Mouse (Mus musculus) lung, embryonic 14.5 days (tissue): ENCODE measurements around the gene Sap30l. TPM values are rescaled to one million over a fixed set of nuclear protein-coding genes. Genes with fewer than 3 reads are reported as not detected.

Source experiments
- ATAC-seq: fragments of 200-750 bp; cut with Nextera tagmentation; 2 replicates; pipeline ENCODE4 v1.8.0; 2017; ENCODE audit warnings: mild to moderate bottlenecking, moderate TSS enrichment, moderate library complexity; ENCODE audit not compliant: insufficient read depth
- DNase-seq: peaks from one replicate; pipeline ENCODE4 v3.0.0-alpha.2; 2015
- H3K27ac ChIP-seq: fragments of 300-500 bp; sonication (generic); 2 replicates; pipeline ENCODE4 v1.5.1; 2014; ENCODE audit warnings: low read depth, mild to moderate bottlenecking, moderate library complexity
- H3K27me3 ChIP-seq: fragments of 300-500 bp; sonication (generic); 2 replicates; pipeline ENCODE4 v1.6.1; 2014; ENCODE audit warnings: low read length, control low read depth; ENCODE audit not compliant: insufficient read depth
- H3K36me3 ChIP-seq: fragments of 300-500 bp; sonication (generic); 2 replicates; pipeline ENCODE4 v1.6.1; 2014; ENCODE audit warnings: control low read depth; ENCODE audit not compliant: insufficient read depth
- H3K4me1 ChIP-seq: fragments of 300-500 bp; sonication (generic); 2 replicates; pipeline ENCODE4 v1.6.1; 2014; ENCODE audit warnings: antibody characterized with exemption, control low read depth; ENCODE audit not compliant: insufficient read depth
- H3K4me2 ChIP-seq: fragments of 300-500 bp; sonication (generic); 2 replicates; pipeline ENCODE4 v1.6.1; 2014; ENCODE audit warnings: mild to moderate bottlenecking
- H3K4me3 ChIP-seq: fragments of 300-500 bp; sonication (generic); 2 replicates; pipeline ENCODE4 v1.5.1; 2014; ENCODE audit warnings: low read depth, low read length
- H3K9ac ChIP-seq: fragments of 300-500 bp; sonication (generic); 2 replicates; pipeline ENCODE4 v1.6.1; 2014
- H3K9me3 ChIP-seq: fragments of 300-500 bp; sonication (generic); 2 replicates; pipeline ENCODE4 v1.6.1; 2016; ENCODE audit warnings: low read depth, low read length, control low read depth
- CTCF ChIP-seq: IDR thresholded peaks from 2 replicates; pipeline ENCODE4 v1.5.1; 2016; ENCODE audit warnings: antibody characterized with exemption, low read depth
- WGBS: fragments of 180-500 bp; shearing (Covaris S2); extraction: QIAGEN DNeasy Blood & Tissue Kit; methylation state at CpG from one replicate; pipeline ENCODE4 v1.1.7; 2014; 5-methylcytosine and 5-hydroxymethylcytosine counted together
- polyA plus RNA-seq: library from polyadenylated mRNA; unstranded; fragments of >200 nt; fragmentation: Nextera tagmentation; extraction: Ambion mirVana; gene quantifications from 2 replicates; pipeline ENCODE4 v1.2.1, GENCODE M21; 2014

Gene Sap30l
- polyA plus RNA-seq, 1 experiment from 2014 or later, result 16.7 TPM

DNA sequence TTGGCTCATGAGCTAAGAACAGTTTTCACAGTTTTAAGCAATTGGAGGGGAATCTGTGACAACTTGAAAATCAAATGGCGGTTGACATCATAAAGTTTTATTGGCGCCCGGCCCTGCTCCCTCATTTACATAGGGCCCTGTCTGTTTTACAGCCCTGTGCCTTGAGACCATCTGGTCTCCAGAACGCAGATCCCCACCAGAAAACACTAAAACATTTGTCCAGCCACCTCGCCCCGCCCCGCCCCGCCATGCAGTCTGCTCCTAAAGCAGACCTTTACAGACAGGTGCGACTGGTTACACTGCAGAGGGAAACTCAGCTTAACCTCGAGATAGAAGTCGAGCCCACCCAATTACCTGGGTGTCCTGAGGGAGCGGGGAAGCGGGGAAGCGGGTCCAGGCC is 21.6 kb upstream of the Sap30l start:
- no peak overlapping the region for H3K4me3 ChIP-seq
- DNase-seq, result no peak
- no peak for TF ChIP-seq CTCF
- no peaks in the 10 kb centered on the region for H3K4me1 ChIP-seq
- H3K4me2 ChIP-seq, result no peak overlapping the region
- no peaks in the 10 kb centered on the region for H3K9me3 ChIP-seq
- H3K9ac ChIP-seq, result no peak overlapping the region
- H3K27ac ChIP-seq, result no peak overlapping the region
- no peak for ATAC-seq
- no peaks in the 10 kb centered on the region for H3K27me3 ChIP-seq
- WGBS, result 85% methylated on average over 14 of the region's 14 CpGs
- no peaks in the 10 kb centered on the region for H3K36me3 ChIP-seq

DNA sequence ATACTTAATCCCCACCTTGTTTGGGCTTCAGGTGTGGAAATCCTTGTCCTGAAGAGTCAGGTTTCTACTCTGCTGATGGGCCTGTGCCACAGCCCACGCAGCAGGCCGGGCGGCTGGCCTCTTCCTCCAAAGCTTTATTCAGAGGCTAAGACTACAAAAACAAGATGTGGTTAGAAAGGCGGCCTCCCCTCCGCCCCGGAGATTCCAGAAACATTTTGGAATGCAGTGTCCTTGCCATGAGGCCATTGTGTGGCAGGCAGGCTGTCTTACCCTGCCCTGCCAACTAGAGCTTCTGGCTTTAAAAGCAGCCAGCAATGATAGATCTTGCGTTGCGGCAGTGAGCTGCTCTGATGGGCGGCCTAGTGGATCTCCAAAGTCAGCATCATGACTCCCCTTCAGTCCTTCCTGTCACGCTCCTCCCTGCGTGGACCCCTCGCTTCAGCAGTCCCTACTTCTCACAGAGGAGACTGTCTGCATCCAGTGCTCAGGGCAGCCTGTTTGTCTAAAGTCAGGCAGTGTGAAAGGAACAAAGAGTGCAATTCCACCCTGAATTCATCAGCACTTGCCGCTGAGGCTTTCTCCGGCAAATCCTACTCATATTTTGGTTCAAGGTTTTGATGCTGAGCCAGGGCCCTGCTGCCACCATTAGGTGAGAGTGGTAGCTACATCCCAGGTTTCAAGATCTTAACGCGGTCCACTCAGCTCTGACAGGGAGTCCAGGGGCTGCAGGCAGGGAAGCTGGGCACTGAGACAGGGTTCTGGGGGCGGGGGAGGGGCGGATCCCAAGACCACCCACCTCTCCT is 14.6 kb upstream of the Sap30l start:
- ATAC-seq, result no peak
- H3K9ac ChIP-seq, result no peak overlapping the region

DNA sequence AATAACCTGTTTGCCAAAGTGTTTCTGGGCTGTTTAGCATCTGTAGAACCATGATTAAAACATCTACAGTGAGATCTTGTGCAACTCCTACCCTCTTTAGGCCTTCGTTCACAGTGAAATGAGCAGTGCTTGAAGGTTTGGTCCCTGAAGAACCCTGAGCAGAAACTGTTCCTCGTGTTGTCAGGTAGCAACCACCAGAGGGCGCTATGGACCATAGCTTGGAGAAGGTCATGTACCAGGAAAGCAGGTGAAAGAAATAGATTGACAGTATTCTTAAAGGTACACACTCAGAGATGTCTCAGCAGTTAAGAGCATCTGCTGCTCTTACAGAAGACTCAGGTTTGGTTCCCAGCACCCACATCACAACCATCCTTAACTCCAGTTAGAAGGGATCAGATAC is 13.5 kb upstream of the Sap30l start:
- 35% methylated on average over 3 of the region's 3 CpGs for WGBS
- Histone ChIP-seq H3K4me1 (no peaks in the 10 kb centered on the region), H3K4me2 (no peak overlapping the region), H3K27me3 (no peaks in the 10 kb centered on the region), H3K36me3 (no peaks in the 10 kb centered on the region), H3K9me3 (no peaks in the 10 kb centered on the region), H3K9ac (no peak overlapping the region), H3K4me3 (no peak overlapping the region), H3K27ac (no peak overlapping the region)
- peak; percentile 71 for TF ChIP-seq CTCF
- ATAC-seq, result no peak
- DNase-seq, result peak; percentile 51

More for the DNA sequence above, 14.6 kb upstream of the Sap30l start:
- peak; percentile 24; the same call in 1 of the 2 replicates for TF ChIP-seq CTCF
- H3K36me3 ChIP-seq, result no peaks in the 10 kb centered on the region
- H3K4me1 ChIP-seq, result no peaks in the 10 kb centered on the region
- no peaks in the 10 kb centered on the region for H3K27me3 ChIP-seq
- WGBS, result 48% methylated on average over 18 of the region's 18 CpGs
- no peaks in the 10 kb centered on the region for H3K9me3 ChIP-seq
- no peak overlapping the region for H3K4me2 ChIP-seq
- no peak overlapping the region for H3K27ac ChIP-seq
- H3K4me3 ChIP-seq, result no peak overlapping the region
- peak; percentile 38 for DNase-seq

DNA sequence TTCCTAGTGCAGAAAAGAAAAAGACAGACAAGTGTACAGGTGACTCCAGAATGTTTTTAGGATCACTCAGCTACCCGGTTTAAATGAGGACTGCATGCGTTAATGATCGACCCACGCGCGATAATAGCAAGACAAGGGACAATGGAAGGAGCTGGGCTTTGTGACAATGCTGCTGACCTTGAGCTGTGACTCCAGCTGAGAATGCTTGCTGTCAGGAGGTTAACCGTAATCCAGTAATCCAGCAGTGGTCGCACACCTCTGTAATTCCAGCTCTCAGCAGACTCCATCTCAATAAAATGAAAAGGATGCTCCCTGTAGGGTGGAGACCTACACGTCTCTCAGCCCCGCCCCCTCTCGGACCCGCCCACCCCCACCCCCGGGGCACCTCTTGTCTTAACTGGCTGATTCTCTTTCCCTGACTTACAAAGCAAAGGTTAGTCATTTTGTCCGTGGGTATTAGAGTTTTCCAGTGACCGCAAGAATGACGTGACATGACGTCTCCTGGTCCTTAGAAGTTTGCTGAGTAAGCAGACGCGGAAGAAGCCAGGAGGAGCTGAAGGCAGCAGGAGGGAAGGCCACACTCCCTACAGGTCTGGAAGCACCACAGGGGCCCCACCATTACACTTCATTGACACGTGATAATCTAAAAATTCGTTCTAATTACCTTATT is 10.4 kb upstream of the Sap30l start:
- 32% methylated on average over 21 of the region's 21 CpGs for WGBS

GRCm38 (mm10) chr11:57795086-57795485 is 6.4 kb upstream of the Sap30l start:
- H3K27ac ChIP-seq, result no peak overlapping the region

More for the DNA sequence above, 10.4 kb upstream of the Sap30l start:
- Histone ChIP-seq H3K27me3 (no peaks in the 10 kb centered on the region), H3K36me3 (no peaks in the 10 kb centered on the region), H3K4me3 (no peak overlapping the region), H3K4me1 (no peaks in the 10 kb centered on the region), H3K27ac (no peak overlapping the region), H3K9ac (no peak overlapping the region), H3K4me2 (0 out of 2 replicates have a peak overlapping the region, but pooled peaks have one; percentile 4), H3K9me3 (no peaks in the 10 kb centered on the region)
- ATAC-seq, result no peak
- DNase-seq, result no peak
- TF ChIP-seq CTCF, result no peak

GRCm38 (mm10) chr11:57797828-57798227 is 3.6 kb upstream of the Sap30l start:
- no peak for DNase-seq
- H3K4me2 ChIP-seq, result no peak overlapping the region
- no peak overlapping the region for H3K27ac ChIP-seq
- H3K9me3 ChIP-seq, result no peaks in the 10 kb centered on the region
- 69% methylated on average over 9 of the region's 9 CpGs for WGBS
- no peak overlapping the region for H3K4me3 ChIP-seq
- no peaks in the 10 kb centered on the region for H3K36me3 ChIP-seq
- H3K4me1 ChIP-seq, result peaks cover 7% of the 10 kb centered on the region
- H3K27me3 ChIP-seq, result no peaks in the 10 kb centered on the region
- H3K9ac ChIP-seq, result no peak overlapping the region
- ATAC-seq, result no peak
- TF ChIP-seq CTCF, result no peak

More at GRCm38 (mm10) chr11:57795086-57795485, 6.4 kb upstream of the Sap30l start:
- no peak overlapping the region for H3K4me3 ChIP-seq
- H3K36me3 ChIP-seq, result no peaks in the 10 kb centered on the region
- WGBS, result 40% methylated on average over 6 of the region's 6 CpGs
- H3K9me3 ChIP-seq, result no peaks in the 10 kb centered on the region
- H3K9ac ChIP-seq, result no peak overlapping the region
- ATAC-seq, result no peak
- H3K4me2 ChIP-seq, result no peak overlapping the region
- TF ChIP-seq CTCF, result no peak
- H3K4me1 ChIP-seq, result peaks cover under 1% of the 10 kb centered on the region; the same call in 1 of the 2 replicates
- H3K27me3 ChIP-seq, result no peaks in the 10 kb centered on the region
- DNase-seq, result no peak

- Histone ChIP-seq H3K4me3 (no peak overlapping the region), H3K4me2 (no peak overlapping the region), H3K9me3 (no peaks in the 10 kb centered on the region), H3K36me3 (no peaks in the 10 kb centered on the region), H3K27me3 (no peaks in the 10 kb centered on the region), H3K27ac (no peak overlapping the region), H3K9ac (no peak overlapping the region), H3K4me1 (peaks cover 10% of the 10 kb centered on the region)
- WGBS, result 69% methylated on average over 10 of the region's 10 CpGs
- ATAC-seq (no peak), DNase-seq (no peak)
- TF ChIP-seq CTCF, result no peak
Observed at GRCm38 (mm10) chr11:57799456-57799855, 2.0 kb upstream of the Sap30l start.
